Mouse (Mus musculus): ENCODE results near the gene Syt10.

GRCm38 (mm10) chr15:89733611-89734010 is 108.0 kb downstream of the Syt10 start:
- no peak for TF ChIP-seq POLR2A (IDR thresholded peaks at IDR 0.05; ENCODE audit: low read depth, low read length)
- no peak for TF ChIP-seq CTCF (IDR thresholded peaks at IDR 0.05; ENCODE audit: extremely low read depth, insufficient read length, insufficient replicate concordance, low read depth, low read length)

Measured in small intestine, adult 2 months (tissue).